Mouse (Mus musculus): ENCODE data around the gene Unc13d.

Gene Unc13d

GRCm38 (mm10) chr11:116076836-116077235 is 925 bp downstream of the Unc13d start:
- peak; percentile 74 for DNase-seq (ENCODE audit: low read depth)

GRCm38 (mm10) chr11:116076266-116076540 is 1.6 kb downstream of the Unc13d start:
- DNase-seq (ENCODE audit: low read depth): peak; percentile 30

DNA sequence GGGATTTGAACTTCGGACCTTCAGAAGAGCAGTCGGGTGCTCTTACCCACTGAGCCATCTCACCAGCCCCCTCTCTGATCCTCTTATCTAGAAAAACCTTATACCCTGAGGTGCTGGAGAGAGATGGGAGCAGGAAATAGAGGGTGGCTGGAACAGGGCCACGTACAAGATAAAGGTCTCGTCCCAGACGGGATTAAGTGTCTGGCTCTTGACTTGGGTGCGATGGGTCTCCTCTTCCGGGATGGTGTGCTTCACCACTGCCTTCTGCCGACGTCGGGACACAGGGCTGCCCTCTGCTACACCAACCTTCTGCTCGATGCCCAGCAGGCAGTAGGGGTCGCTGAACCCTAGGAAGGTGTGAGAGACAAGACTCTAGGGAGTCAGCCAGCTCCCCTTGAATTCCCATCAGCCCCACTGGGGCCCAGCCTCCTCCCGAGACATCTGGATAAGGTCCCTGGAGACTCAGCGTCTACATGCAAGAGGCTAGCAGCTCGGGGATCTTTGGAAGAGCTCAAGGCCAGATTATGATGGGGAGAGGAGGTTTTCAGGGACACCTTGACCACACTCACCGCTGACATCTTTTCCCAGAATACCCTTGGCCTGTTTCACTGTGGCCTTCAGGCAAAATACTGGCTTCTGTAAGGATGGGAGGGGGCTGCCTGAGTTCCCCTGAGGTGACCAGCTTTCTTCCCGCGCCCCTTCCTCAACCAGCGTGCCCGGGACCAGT is 2.1 kb downstream of the Unc13d start:
- DNase-seq (ENCODE audit: low read depth): peak; percentile 26

DNA sequence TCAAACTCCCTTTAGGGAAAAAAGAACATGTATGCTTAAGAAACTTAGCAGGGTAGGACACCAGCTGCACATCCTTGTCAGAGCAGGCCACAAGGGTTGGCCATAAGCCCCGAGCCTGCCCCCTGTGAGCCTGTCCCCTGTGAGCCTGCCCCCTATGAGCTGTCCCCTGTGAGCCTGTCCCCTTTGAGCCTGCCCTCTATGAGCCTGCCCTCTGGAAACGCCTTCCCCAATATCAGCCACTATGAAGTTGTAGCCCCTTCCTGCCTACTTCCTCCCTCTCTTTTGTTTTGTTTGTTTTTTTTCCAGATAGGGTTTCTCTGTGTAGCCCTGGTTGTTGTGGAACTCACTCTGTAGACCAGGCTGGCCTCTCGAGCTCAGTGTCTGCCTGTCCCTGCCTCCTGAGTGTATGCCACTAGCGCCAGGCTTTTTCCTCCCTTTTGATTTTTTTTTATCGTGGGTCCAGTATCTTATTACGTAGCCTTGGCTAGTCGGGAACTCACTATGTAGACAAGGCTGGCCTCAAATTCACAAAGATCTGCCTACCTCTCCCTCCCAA is 3.2 kb downstream of the Unc13d start:
- DNase-seq (ENCODE audit: low read depth): no peak

GRCm38 (mm10) chr11:116072608-116073007 is 5.2 kb downstream of the Unc13d start:
- DNase-seq (ENCODE audit: low read depth): no peak

DNA sequence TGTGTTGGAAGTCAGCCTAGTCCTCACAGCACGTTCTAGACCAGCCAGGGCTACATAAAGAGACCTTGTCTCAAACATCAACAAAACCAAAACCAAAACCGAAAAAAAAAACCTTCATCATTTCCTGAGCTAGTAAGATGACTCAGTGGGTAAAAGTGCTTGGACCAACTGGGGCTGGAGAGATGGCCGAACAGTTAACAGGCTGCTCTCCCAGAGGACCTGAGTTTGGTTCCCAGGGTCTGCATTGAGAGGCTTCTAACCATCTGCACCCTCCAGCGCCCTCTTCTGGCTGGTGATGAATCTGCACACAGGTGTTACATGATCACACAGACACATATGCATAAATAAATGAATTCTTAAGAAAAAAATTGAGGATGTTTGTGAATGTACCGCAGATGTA is 6.3 kb downstream of the Unc13d start:
- DNase-seq (ENCODE audit: low read depth): peak; percentile 89

DNA sequence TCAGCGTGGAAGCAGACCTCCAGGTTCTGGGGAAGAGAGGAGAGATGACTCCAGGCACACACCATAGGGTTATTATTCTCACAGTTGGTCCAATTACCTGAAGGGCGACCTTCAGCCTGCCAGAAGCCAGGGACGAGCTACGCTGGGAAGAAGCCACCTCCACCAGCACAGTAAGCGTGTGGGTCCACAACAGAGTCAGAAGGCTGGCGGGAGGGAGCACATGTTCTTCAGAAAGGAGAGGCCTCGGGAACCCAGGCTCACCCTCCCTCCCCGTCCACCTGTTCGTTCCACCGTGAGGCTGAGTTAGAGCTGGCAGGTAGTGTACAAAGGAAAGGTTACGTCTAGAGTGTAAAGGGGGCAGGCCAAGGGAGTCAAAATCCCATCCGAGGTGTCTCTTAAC is 12.4 kb downstream of the Unc13d start:
- DNase-seq (ENCODE audit: low read depth): no peak

GRCm38 (mm10) chr11:116064187-116064867 is 13.4 kb downstream of the Unc13d start:
- no peak for DNase-seq (ENCODE audit: low read depth)

DNA sequence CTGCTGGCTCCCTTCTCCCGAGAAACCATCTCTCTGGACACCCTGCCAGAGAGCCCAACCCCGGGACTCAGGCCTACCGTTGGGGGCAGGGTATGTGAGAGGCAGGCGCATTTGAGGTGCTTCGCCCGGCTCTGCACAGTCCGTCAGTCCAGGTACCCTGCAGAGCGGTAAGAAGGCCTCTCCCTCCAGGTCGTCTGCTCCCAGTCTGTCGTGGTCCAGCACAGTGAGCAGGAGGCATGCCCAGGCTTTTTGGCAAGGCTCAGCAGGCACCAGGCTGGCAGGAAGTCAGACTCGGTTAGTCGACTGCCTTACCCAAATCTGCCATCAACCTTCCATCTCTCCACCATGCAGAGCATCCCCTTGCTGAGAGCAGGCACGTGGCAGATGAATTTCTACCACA is 14.2 kb downstream of the Unc13d start:
- DNase-seq (ENCODE audit: low read depth): no peak

GRCm38 (mm10) chr11:116062521-116062920 is 15.2 kb downstream of the Unc13d start:
- no peak for DNase-seq (ENCODE audit: low read depth)

- DNase-seq (ENCODE audit: low read depth): no peak
These were observed 15.9 kb downstream of the Unc13d start for GRCm38 (mm10) chr11:116061641-116062415.

DNA sequence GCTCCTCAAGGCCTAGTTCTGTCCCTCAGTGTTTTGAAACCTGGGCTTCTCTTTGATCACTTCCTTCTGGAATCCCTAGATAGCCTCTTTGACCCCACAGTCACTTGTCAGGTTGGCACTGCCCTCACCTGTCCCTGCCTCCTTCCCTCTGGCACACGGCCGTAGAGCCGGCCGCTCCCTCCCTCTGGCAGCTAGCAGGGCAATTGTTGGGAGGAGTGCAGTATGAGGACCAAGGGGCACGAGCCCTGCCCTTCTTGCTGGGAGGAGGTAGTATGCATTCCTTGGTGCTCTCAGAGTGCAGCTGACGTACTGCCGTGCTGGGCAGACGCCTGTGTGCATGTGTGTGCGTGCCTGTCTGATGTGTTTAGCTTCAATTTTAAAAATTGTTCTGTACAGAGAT is 17.2 kb downstream of the Unc13d start:
- DNase-seq (ENCODE audit: low read depth): no peak

DNA sequence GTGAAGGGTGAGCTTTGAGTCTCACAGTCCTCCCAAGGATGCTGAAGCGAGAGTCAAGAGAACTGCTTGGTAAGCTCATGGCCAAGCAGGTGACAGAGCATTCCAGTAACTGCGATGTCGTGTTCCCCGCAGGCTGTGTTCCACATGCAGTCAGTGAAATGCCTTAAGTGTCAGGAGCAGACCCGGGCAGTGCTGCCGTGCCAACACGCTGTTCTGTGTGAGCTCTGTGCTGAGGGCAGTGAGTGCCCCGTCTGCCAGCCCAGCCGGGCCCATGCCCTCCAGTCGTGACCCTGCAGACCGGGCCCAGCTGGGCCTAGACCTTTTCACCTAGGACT is 18.1 kb downstream of the Unc13d start:
- DNase-seq (ENCODE audit: low read depth): no peak

GRCm38 (mm10) chr11:116058868-116059690 is 18.7 kb downstream of the Unc13d start:
- DNase-seq (ENCODE audit: low read depth): no peak

GRCm38 (mm10) chr11:116058022-116058614 is 19.6 kb downstream of the Unc13d start:
- DNase-seq (ENCODE audit: low read depth): no peak

DNA sequence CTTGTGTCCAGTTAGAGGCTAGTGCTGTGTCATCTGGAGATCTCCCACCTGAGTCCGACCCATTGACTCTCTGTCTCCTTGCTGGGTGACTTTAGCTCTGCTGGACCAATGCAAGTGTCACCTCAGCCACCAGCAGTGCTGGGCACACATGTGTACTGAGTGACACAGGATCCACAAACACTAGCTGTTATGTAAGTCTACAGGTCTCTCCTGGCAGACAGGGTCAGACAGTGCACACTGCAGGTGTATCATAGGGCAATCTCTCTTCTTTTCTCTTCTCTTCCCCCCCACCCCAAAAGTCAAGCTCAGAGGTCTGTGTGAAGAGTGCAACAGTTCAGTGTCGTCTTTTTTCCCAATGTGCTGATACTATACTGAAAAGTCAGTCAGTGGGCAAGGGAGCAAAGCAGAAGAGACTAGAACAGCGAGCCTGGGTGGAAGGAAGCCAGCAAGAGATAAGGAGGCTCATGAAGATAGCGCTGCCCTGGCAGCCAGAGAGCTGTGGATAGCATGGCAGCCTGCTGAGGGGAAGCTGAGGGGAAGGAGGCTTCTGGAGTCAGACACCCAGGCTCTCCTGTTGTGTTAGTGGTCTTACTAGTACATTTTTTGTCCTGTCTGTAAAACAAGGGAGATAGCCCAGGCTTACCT is 20.4 kb downstream of the Unc13d start:
- DNase-seq (ENCODE audit: low read depth): no peak

DNA sequence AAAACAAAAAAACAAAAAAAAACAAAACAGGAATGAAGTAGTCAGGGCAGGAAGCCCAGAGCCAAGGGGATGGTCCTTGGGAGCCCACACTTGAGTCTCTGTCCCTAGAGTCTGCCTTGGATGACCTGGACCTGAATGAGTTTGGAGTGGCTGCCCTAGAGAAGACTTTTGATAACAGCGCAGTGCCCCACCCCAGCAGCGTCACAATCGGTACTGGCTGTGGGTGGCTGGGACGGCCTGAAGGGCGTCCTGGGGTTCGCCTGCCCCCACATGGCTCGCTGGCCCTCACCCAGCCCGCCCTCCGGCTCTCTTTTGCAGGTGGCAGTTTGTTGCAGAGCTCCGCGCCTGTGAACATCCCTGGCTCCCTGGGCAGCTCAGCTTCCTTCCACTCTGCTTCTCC is 21.9 kb downstream of the Unc13d start:
- no peak for DNase-seq (ENCODE audit: low read depth)

- DNase-seq (ENCODE audit: low read depth): no peak
These were observed 24.1 kb downstream of the Unc13d start for GRCm38 (mm10) chr11:116053510-116054229.

GRCm38 (mm10) chr11:116050196-116050595 is 27.6 kb downstream of the Unc13d start:
- no peak for DNase-seq (ENCODE audit: low read depth)

DNA sequence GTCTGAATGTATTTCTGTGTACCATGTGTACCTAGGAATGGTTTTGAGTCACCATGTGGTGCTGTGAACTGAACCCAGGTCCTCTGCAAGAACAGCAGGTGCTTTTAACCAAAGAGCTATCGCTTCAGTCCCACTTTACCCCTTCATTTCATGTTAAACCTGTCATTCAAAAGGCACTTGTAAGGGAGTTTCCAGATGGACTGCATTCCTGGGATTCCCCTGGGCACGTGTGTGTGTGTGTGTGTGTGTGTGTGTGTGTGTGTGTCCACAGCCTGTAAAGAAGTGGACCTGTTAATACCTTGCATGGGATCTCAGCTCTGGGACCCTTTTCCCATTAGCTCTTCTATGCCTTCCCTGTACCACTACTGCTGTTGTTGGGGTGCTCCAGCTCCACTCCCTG is 28.2 kb downstream of the Unc13d start:
- no peak for DNase-seq (ENCODE audit: low read depth)

DNA sequence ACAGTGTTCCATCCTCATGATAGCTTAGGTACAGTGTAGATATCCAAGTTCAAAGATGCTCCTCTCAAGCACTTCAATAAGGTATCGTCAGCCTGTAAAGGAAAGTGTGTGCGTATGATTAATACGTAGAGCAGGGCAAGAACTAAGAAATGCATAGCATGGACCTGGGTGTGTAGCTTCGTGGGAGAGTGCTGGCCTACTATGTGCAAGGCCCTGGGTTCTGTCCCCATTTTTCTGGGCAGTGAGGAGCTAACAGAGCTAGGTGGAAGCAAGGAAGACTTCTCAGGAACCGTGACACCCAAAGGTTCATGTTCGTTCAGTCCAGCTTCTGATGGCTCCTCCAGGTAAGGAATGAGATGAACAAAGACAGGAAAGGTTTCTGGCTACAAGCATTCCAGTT is 32.6 kb downstream of the Unc13d start:
- DNase-seq (ENCODE audit: low read depth): no peak
